Mouse (Mus musculus) megakaryocyte, adult 5-6 weeks (primary cell): ENCODE data around the gene Pop7. TPM values are rescaled to one million over a fixed set of nuclear protein-coding genes. Genes with fewer than 3 reads are reported as not detected.
A peak's percentile ranks its signal among the peaks of the same experiment; 100 is the strongest.

Source experiments
- ATAC-seq: 2 replicates; pipeline ENCODE4 v1.8.0; 2016; ENCODE audit warnings: mild to moderate bottlenecking, inconsistent platforms; ENCODE audit not compliant: poor library complexity, severe bottlenecking
- total RNA-seq, 2 experiments: library from RNA; stranded (forward) in 1 of 2; stranded (reverse) in 1 of 2; fragments of 153-499, 151-499 nt in 1 of 2; fragments of 221-1000, 200-1000 nt in 1 of 2; gene quantifications; 2 replicates each; pipeline versions ENCODE4 v1.2.3 to v1.2.4; 2015 to 2017

Pop7 gene
- total RNA-seq (2015) (20.4 and 27.5 TPM in 2 replicates), total RNA-seq (2017) (11.9 and 14.9 TPM in 2 replicates)

DNA sequence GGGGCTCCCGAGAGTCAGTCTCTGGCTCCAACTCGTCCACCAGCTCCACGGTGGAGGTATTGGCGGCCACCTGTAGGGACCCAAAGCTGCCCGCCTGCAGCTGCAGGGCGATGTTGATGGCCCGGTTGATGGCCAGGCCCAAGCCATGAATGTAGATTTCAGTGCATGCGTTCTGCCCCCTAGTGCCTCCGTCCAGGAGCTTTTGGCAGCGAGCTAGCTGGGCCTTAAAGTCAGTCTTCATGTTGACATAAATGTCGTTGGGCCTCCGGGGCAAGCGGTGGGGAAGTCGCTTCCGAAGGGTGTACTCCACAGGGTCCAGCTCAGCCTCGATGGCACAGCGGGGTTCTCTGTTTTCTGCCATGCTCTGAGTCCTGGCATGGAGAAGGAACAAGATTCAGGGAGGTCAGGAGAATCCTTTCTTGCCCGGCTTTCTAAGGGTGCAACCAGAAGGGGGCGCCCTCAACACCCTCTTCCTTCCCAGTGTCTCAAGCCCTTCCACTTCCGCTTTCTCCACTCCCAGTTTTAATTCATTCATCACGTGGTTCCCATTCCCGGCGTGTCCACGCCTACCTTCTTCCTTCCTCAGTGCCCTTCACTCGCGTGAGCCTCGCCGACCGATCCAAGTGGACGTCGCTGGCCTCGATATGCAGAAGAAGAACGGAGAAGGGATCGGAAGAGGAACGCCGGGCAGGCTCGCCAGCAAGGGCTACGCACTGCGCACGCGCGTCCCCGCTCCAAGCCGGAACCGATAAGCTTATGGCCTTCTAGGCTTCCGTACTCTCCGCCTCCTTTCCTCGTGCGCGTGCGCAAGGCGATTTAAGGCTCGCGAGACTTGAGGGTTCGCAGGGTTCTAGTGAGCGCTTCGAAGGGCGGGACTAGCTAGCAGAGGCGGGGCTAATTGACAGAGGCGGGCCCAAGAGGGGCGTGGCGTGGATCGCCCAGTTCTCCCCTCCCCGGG is at the start of gene Pop7:
Gene Pop7, minus strand, starts transcription at position 810 of the 958 bp plus-strand sequence.
- ATAC-seq: peak; percentile 87

DNA sequence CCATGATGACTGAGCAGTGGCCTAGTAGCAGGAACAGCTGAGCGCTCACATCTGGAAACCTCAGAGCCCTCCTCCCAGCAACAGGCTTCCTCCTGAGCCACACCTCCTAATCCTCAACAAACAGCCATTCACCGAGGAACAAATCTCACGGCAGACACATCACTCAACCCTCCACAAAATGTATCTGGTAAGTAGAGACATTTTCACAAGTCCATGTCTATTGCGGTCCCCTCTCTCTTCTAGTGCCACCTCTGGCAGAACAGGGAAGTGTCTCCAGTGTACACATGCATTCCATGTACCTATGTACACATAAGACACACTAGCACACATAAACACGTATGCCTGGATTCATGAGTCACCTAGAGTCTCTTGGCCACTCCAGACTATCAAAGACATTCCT is 48.8 kb upstream of the Pop7 start:
- 0 out of 2 replicates have a peak, but pooled peaks have one; percentile 40 for ATAC-seq

DNA sequence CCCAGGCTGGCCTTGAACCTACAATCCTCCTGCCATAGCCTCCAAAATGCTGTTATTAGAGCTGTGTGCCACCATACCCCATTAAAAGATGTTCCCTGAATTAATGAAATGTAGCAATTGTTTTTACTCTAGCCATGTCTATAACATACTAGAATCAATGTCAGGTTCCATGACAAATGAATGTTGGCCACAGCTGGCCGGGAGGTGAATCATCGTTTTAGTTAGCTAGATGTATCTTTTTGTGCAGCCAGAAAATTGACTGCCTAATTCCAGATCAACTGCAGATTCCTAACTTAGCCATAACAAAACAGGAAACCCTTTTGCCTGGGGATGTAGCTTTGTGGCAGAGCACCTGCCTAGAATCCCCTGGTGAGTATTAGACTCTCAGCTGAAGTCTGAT is 47.5 kb upstream of the Pop7 start:
- ATAC-seq: no peak

DNA sequence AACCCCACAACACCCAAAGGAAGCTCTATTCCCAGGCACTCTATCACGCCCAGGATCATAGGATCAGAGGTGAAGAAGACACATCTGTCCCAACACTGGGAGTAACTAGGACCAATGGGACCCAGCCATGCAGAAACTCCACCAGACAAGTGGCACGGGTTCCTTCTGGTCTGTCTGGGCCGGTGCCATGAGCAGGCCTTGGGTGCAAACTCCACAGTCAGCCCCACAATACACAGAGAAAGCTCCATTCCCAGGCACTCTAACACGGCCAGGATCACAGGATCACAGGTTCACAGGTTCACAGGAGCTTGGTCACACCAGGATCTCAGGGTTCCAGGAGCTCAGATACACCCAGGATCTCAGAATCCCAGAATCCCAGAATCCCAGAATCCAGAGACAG is 43.3 kb upstream of the Pop7 start:
- no peak for ATAC-seq

DNA sequence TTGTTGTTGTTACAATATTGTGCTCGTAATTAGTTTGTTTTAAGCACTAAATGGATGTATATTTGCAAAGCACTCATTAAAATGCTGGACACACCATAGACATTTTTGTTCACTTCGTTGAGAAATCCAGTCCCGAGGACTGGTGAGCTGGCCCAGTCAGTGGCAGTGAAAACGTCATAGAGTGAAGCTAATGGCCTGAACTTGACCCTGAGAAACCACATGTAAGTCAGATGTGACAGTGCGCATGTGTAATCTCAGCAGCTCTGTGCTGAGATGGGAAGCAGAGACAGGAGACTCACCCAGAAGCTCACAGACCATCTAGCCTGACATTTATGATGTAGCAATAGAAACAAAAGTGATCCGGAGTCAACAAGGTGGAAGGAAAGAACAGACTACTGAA is 42.6 kb upstream of the Pop7 start:
- no peak for ATAC-seq

DNA sequence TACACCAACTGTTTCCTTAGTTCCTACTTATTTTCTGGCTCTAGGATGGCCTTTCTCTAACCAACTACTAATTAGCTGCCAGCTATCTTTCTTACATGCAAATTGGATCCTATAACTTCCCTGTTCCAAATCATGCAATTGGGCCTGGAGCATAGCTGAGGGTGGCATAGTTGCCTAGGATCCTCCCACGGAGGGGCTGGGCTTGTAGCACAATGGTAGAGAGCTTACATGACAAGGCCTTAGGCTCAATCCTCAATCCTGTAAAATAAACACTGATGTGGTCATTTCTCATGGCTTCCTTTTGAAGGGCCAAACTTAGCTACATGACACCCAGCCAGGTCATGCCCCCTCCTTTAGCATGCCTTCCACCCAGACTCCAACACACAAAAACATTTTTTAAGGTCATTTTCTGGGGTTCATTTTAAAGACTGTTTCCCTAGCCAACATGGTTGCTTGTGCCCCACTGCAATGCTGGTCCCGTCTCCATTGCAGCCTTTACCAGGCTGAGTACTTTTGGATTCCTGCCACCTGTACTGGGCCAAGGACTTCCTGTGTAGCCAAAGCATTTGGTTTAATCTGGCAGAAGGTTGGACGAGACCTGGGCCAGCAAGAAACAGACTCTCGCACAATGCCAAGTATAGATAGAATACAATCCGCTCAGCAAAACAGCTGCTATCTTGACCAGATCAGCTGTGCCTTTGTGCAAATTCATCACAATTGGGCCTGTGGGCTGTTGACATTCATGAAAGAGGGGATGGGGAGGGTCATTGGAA is 39.6 kb upstream of the Pop7 start:
- ATAC-seq: no peak

DNA sequence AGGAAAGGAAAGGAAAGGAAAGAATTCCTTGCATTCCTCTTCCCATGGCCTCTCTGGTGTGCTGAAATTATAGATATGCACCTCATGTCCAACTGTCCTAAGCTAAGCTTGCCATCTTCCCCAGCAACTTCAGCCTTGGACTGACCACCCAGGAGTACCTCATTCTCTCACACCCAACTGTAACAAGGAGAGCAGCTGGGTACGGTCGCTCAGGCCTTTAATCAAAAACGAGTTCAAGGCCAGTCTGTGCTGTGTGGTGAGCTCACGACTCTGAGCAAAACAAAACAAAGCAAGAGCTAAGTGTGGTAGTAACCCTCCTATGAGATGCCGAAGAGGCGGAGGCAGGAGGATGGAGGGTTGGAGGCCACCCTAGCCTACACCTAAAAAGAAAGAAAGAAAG is 38.7 kb upstream of the Pop7 start:
- no peak for ATAC-seq

DNA sequence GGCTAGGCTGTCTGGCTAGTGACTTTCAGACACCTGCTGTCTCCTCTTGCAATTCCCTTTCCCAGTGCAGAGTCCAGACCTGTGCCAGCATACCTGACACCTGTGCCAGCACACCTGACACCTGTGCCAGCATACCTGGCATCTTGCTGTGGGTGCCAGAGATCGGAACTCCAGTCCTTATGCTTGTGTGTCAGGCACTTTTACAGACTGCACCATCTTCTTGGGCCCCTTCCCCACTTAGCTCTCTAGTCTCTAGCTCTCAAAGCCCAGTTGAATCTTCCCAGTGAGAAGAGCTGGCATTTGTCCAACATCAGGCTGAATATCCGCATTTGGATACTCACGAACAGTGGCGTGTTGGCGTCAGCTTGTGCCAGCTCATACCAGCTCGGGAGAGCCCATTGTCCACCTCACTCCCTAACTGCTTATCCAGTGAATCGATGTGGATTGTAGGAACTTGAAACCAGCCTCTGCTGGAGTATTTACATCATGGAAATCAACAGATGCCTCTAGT is 37.0 kb upstream of the Pop7 start:
- no peak for ATAC-seq

DNA sequence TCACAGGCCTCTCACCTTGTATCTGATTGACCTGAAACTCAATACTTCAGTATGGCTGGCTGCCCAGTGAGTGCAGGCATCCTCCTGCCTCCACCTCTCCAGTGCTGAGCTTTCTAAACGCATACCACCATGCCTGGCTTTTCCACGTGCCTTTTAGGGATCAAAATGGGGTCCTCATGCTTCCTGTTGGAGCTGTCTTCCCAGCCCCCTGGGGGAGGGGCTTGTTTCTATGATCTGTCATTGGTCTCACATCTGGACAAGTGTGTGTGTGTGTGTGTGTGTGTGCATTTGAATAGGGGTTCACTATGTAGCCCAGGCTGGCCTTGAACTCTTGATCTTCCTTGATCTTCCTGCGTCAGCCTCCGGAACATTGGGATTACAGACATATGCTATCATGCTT is 35.1 kb upstream of the Pop7 start:
- no peak for ATAC-seq

DNA sequence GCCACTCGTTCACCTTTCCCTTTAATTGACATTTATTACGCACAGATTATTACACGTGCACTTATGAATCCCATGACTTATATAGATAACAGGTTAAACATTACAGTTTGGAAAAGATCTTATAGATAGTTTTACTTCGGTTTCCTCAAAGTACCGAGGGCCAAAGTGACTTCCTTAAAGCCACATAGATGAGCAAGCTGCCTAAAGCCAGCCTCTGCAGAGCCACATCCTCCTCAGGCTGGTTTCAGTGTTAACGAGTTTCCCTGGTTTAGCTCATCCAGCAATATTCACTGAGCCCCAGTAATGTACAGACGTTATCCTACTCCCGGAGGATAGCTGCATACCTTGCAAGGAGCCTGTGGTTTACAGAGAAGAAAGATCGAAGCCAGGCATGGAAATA is 33.0 kb upstream of the Pop7 start:
- ATAC-seq: no peak

DNA sequence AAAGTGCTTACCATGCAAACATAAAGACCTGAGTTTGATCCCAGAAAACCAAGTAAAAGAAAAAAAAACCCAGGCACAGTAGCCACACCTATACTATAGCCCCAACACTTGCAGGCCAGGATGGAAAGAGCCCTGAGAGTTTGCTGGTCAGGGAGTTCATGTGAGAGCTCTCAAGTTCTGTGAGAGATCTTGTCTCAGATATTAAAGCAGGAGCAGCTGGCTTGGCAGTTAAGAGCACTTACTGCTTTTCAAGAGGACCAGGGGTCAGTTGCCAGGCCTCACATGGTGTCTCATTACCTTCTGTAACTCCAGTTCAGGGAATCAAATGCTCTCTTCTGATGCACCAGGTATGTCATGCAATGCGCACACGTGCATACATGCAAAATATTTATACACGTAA is 32.4 kb upstream of the Pop7 start:
- no peak for ATAC-seq

DNA sequence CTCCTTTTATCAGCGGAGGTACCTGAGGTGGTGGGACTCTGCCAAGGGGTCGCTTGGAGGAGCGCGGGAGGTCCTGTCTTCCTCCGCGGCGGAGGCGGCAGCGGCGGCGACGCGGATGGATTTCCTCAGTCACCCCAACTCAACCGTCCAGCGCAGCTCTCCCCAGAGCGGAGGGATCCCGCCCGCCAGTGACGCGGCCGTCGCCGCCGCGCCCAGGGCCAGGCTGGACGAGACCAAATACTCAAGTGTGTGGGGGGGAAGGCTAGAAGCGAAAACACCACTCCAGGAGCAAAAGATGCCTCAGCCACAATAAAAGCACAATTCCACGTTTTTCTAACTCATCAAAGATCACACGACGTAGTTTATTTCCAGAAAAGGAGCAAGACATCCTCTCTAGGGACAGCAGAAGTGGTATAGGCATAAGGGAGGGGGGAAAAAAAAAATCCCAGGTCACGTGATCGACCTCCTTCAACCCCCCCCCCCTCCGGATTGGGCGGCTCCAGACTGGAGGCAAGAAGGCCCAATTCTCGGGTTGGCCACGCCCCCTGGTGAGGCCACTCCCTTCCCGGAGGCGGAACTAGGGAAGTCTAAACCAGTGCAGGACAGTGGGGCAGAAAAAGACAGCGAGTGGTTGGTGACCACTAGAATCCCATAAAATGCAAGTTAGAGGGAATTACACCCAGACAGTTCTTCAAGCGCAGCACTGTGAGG is 31.0 kb upstream of the Pop7 start, which contains the start of the genes Epo and Gnb2:
Gene Epo, minus strand, starts transcription at position 126 of the 711 bp plus-strand sequence.
Gene Gnb2, minus strand, starts transcription at position 394 of the 711 bp plus-strand sequence.
- peak; percentile 72 for ATAC-seq

DNA sequence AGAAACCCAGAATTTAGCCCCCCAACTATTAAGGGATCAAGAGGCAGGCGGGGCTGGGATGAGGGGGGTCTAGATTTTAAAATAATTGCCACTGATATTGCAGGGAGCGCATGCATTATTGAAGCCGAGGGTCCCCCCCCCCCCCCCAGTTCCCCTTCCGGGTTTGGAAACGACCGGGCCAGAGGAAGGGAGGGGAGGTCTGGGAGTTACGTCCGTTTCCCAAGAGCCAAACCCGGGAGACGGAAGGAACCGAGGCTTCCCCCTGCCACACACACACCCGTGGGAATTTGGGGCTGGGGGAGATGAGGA is 30.4 kb upstream of the Pop7 start:
- peak; percentile 10 for ATAC-seq

DNA sequence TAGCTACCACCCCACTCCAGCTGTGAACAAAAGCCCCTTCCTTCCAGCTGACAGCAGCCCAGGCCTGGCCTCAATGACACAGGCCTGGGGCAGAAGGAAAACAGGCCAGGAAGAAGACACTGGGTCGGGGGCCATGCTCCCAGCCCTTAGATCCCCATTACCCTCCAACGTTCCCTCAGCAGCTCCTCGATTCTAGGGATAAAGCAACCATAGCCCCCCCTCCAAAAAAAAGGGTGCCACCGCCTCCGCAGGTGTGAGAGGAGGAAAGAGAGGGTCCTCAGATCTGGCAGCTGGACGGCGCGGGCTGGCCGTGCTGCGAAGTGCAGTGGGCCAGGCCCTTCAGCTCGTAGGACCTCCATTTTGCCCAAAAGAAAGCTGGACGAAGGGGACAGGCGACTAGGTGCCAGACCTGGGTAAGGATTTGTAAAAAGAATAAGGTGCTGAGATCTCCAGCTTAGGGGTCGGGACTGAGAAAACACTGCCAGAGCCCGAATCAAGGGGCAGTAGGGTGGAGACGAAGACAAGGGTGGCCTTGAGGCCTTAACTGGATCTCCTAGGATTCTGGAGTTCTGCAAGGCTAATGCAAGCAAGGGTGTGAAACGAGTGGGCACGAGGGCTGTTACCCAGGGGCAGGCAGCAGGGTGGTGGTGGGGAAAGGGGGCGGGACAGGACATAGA is 30.0 kb upstream of the Pop7 start:
- ATAC-seq: no peak

DNA sequence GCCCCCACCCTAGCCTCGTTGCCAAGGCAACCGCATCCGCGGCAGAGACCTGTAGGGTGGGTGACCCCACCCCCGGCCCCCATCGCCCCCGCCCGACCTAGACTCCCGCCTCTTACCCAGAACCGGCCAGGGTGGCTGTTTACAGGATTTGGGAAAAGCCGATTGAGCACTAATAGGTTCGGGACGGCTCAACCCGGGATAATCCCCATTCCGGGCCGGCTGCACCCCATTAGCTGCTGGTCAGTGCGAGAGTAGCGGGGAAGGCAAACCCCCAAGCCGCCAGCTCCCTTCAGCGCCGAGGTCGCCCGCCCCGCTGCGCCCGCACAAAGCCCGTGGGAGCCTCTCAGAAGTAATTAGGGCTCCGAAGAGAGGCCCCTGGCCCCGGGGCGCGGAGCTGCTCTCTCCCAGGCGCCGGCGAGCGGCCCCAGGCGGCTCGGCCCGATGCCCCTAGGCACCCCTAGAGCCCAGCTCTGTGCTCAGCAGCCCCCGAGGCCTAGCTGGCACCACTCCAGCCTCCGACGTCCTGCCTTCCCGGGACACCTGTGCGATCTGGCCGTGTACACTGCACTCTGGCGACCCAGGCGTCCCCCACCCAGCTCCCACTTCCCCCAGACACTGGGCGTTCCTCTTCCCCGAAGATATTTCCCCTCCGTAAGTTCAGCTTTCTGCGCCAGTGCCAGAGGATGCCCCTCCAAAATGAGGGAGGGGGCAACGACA is 29.3 kb upstream of the Pop7 start:
- ATAC-seq: no peak

DNA sequence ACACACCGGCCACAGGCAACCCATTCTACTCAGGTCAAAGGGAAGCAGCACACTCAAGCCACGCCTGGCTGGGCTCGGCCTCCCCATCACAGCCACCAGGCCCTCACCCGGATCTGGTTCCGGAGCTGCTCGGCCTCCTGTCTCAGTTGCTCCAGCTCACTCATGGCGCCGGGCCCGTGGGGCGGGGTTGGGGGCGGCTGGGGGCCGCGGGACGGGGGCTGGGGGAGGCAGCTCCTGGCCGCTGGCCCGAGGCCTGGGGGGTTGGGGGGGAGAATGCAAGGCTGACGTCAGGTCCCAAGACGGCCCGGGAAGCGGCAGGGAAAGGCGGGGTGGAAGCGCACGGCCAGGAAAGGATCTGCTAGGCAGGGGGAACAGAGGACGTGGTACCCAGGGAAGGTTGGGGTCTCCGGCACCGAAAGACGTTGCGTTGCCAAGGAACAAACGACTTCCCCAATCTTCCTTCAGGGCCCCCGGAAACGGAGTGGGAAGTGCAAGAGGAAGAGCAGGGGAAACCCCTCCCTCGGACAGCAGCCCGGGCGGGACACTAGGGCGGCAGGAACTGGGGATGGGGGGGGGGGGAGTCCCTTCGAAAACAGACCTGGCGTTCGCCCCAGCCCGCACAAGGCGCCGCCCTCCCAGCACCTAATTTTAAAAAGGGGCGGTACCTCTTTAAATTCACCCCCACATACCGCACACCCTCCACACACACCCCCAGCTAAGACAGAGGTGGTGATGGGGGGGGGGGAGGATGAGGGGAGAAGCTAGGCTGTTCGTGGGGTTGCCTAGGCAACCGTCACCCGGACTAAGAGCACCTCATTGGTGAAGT is 28.5 kb upstream of the Pop7 start:
- peak; percentile 43 for ATAC-seq

DNA sequence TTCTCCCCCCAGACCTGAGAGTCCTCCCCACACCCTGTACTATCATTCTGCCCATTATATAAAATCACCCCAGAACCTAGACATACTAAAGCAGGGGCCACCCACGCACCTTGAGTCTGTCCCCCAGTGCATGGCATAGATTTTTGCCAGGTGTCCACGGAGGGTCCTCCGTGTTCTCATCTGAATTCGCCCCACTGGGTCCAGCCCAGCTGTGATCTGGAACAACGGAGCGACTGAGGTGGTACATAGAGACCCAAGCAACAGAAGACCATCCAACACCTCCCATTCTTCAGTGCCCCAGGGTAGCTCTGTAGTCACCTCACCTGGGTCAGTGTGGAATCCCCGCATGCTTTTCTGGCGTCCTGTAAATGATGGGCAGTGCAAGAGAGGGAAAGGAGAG is 27.8 kb upstream of the Pop7 start:
- ATAC-seq: no peak

DNA sequence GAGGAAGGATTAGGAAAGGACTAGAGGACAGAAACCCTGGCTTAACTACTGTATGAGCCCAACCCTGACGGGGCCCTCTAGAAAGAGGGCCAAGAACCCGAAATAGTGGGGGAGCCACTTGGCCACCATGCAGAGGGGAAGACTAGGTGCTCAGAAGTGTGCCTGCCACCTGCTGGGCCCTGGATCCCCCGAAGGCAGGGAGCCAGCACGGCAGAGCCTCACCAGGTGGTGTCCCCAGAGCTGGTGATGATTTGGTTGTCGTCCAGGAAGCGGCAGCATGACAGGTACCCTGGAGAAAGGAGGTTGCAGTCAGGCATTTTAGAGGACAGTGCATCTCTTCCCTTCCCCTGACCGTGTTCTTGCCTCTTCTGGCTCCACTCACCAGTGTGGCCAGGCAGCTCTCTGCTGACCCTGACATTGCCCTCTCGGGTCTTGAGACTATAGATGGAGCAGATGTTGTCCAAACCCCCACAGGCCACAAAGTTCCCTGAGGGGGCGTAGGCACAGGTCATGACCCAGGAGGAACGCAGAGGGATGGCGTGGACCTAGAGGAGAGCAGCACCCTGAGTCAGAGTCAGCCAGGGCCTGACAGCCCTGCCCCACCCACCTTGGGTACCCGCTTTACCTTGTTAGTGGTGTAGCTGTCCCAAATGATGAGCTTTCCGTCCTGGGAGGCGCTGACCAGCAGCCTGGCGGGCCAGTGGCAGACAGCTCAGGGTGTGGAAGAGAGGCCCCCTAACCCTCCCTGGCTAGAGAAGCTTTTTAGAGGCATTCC is 27.1 kb upstream of the Pop7 start:
- ATAC-seq: no peak
